Comparison of ENCODE assay signal across 10 mouse cellular contexts in genomic region chr1:86634751-86635359, GRCm38 (mm10). TPM values are rescaled to one million over a fixed set of nuclear protein-coding genes. Genes with fewer than 3 reads are reported as not detected.
DNase-seq lines count a peak whose midpoint lies in the region; ATAC-seq and TF ChIP-seq lines count a peak whose summit lies in the region.
"Had no signal": no experiment of that assay in that cellular context is flagged by ENCODE, and none has a peak within 500 bp of the region (broad histone marks: within the 10 kb centered on the region; RNA-seq: fewer than 3 reads in every experiment).

No protein-coding gene starts in this region.

- no peak for TF ChIP-seq CTCF in C2C12 (IDR thresholded peaks at IDR 0.05; ENCODE audit: control insufficient read depth, insufficient read depth, insufficient read length)
- no peak for TF ChIP-seq CTCF in liver, postnatal 0 days (IDR thresholded peaks at IDR 0.05; ENCODE audit: low read depth)
- TF ChIP-seq CTCF in gastrocnemius, adult 2 months (IDR thresholded peaks at IDR 0.05), result no peak

- peak; percentile 63 for DNase-seq in embryo, embryonic 10 days (ENCODE audit: low spot score)
- DNase-seq in embryo, embryonic 9.5 days (ENCODE audit: extremely low spot score), result no peak
- DNase-seq in forebrain, embryonic 14.5 days (ENCODE audit: low spot score), result peak; percentile 82
- no peak for DNase-seq in liver, postnatal 0 days
- no peak for DNase-seq in gastrocnemius, adult 2 months
- no peak for DNase-seq in gastrocnemius, postnatal 4 days (ENCODE audit: low spot score in 2 of 2)
- DNase-seq in spleen, postnatal 14 days (ENCODE audit: low spot score in 2 of 2), result no peak
- DNase-seq: cerebellum, adult 11-12 months had no signal

- TF ChIP-seq EP300 in liver, postnatal 0 days (IDR thresholded peaks at IDR 0.05; ENCODE audit: low read depth), result no peak

- H3K27me3 ChIP-seq in C2C12 (ENCODE audit: control insufficient read depth, insufficient read depth, insufficient read length), result peaks cover 6% of the 10 kb centered on the region
- H3K27me3 ChIP-seq in forebrain, embryonic 14.5 days (replicated peaks; ENCODE audit: control insufficient read depth, insufficient read depth, low read length), result no peaks in the 10 kb centered on the region
- no peaks in the 10 kb centered on the region for H3K27me3 ChIP-seq in liver, postnatal 0 days (ENCODE audit: insufficient read depth, low read length)

- H3K79me2 ChIP-seq in C2C12 (ENCODE audit: control insufficient read depth, insufficient read depth), result no peaks in the 10 kb centered on the region

- intact Hi-C loops in gastrocnemius, adult 2 months (cut with DNase I), result no loop called here

- H3ac ChIP-seq in C2C12 (ENCODE audit: control insufficient read depth, insufficient read length, low read depth), result no peak overlapping the region

- ATAC-seq in forebrain, embryonic 14.5 days, result peak; percentile 93
- ATAC-seq in liver, postnatal 0 days, result peak; percentile 62

- H3K4me1 ChIP-seq in forebrain, embryonic 14.5 days (ENCODE audit: control insufficient read depth, insufficient read depth, low read length), result no peaks in the 10 kb centered on the region; the same call in 1 of the 2 replicates
- peaks cover 8% of the 10 kb centered on the region for H3K4me1 ChIP-seq in liver, postnatal 0 days (ENCODE audit: insufficient read depth)

- peak overlapping the region; percentile 30; the same call in 1 of the 2 replicates for H3K4me2 ChIP-seq in forebrain, embryonic 14.5 days (ENCODE audit: low read length)
- H3K4me2 ChIP-seq in liver, postnatal 0 days (ENCODE audit: low read depth, low read length), result no peak overlapping the region

- WGBS in forebrain, embryonic 14.5 days, result 52% methylated on average over 6 of the region's 6 CpGs
- 57% methylated on average over 6 of the region's 6 CpGs for WGBS in liver, postnatal 0 days (ENCODE audit: insufficient replicate concordance)

- no peaks in the 10 kb centered on the region for H3K9me3 ChIP-seq in forebrain, embryonic 14.5 days (replicated peaks; ENCODE audit: control insufficient read depth, low read length)
- no peaks in the 10 kb centered on the region for H3K9me3 ChIP-seq in liver, postnatal 0 days (ENCODE audit: low read length)

- no peak overlapping the region; the same call in 1 of the 2 replicates for H3K27ac ChIP-seq in forebrain, embryonic 14.5 days (ENCODE audit: low read depth, low read length)
- H3K27ac ChIP-seq in liver, postnatal 0 days (ENCODE audit: low read depth), result no peak overlapping the region
- no peak overlapping the region for H3K27ac ChIP-seq in gastrocnemius, adult 2 months

- H3K36me3 ChIP-seq in C2C12 (ENCODE audit: control insufficient read depth, insufficient read depth), result no peaks in the 10 kb centered on the region
- H3K36me3 ChIP-seq in forebrain, embryonic 14.5 days (ENCODE audit: control insufficient read depth, insufficient read depth, low read length), result no peaks in the 10 kb centered on the region
- H3K36me3 ChIP-seq in liver, postnatal 0 days (replicated peaks; ENCODE audit: insufficient read depth, low read length), result no peaks in the 10 kb centered on the region

- H3K9ac ChIP-seq in forebrain, embryonic 14.5 days (ENCODE audit: low read length), result no peak overlapping the region
- H3K9ac ChIP-seq in liver, postnatal 0 days (replicated peaks), result no peak overlapping the region

- H3K79me3 ChIP-seq in C2C12 (ENCODE audit: low read depth), result no peaks in the 10 kb centered on the region

- H3K4me3 ChIP-seq in C2C12 (ENCODE audit: insufficient read depth, poor library complexity, severe bottlenecking), result no peak overlapping the region
- no peak overlapping the region for H3K4me3 ChIP-seq in forebrain, embryonic 14.5 days (ENCODE audit: low read depth, low read length)
- no peak overlapping the region for H3K4me3 ChIP-seq in liver, postnatal 0 days (ENCODE audit: low read depth, low read length)
- no peak overlapping the region for H3K4me3 ChIP-seq in gastrocnemius, adult 2 months

TF ChIP-seq in C2C12, 6 proteins besides CTCF, POLR2A, EP300 and RAD21:
- TF ChIP-seq MAX (IDR thresholded peaks at IDR 0.05) (no peak), USF1 (IDR thresholded peaks at IDR 0.05; ENCODE audit: low read depth) (peak; percentile 85)

RNA-seq across cellular contexts. Expression of gene Nppc, which starts 35.5 kb away (rescaled TPM):
- polyA plus RNA-seq in C2C12 (2012; fragmentation: generic; extraction: Trizol), result not detected
- 2.3 and 3.1 TPM in 2 replicates for polyA plus RNA-seq in forebrain, embryonic 14.5 days (2014; fragmentation: Nextera tagmentation; extraction: Ambion mirVana)
- 0.20 TPM in 1 of 2 replicates, not detected in the other for polyA plus RNA-seq in liver, postnatal 0 days (2015; fragmentation: Nextera tagmentation; extraction: Ambion mirVana)
- total RNA-seq in gastrocnemius, adult 2 months (2021), result 1 to 10 TPM in 1 of 2 experiments, under 1 TPM in 1; 0.36 to 1.0 TPM
- 1 to 10 TPM; 3.9 to 6.8 TPM for total RNA-seq in gastrocnemius, postnatal 4 days (2021)
- polyA plus RNA-seq: small intestine, adult 2 months had no signal

RNA-seq across cellular contexts. Expression of gene Cops7b, which starts 52.2 kb away (rescaled TPM):
- polyA plus RNA-seq in C2C12 (2012; fragmentation: generic; extraction: Trizol), result 25.2 TPM
- polyA plus RNA-seq in forebrain, embryonic 14.5 days (2014; fragmentation: Nextera tagmentation; extraction: Ambion mirVana), result 61.7 and 65.4 TPM in 2 replicates
- 8.5 and 9.8 TPM in 2 replicates for polyA plus RNA-seq in liver, postnatal 0 days (2015; fragmentation: Nextera tagmentation; extraction: Ambion mirVana)
- 10 to 100 TPM; 10.2 to 11.0 TPM for total RNA-seq in gastrocnemius, adult 2 months (2021)
- 10 to 100 TPM; 15.7 to 16.8 TPM for total RNA-seq in gastrocnemius, postnatal 4 days (2021)

RNA-seq across cellular contexts. Expression of gene Pde6d, which starts 52.4 kb away (rescaled TPM):
- polyA plus RNA-seq in C2C12 (2012; fragmentation: generic; extraction: Trizol), result 41.8 TPM
- 78.1 and 86.3 TPM in 2 replicates for polyA plus RNA-seq in forebrain, embryonic 14.5 days (2014; fragmentation: Nextera tagmentation; extraction: Ambion mirVana)
- 25.2 and 29.6 TPM in 2 replicates for polyA plus RNA-seq in liver, postnatal 0 days (2015; fragmentation: Nextera tagmentation; extraction: Ambion mirVana)
- 10 to 100 TPM; 24.3 to 30.3 TPM for total RNA-seq in gastrocnemius, adult 2 months (2021)
- 10 to 100 TPM; 52.1 to 53.6 TPM for total RNA-seq in gastrocnemius, postnatal 4 days (2021)

Comparison
In these comparisons a context has a peak if more than half of its experiments do, and no peak if none do; other contexts are left out.
1. DNase-seq: peak in embryo, embryonic 10 days (single experiment) and forebrain, embryonic 14.5 days (single experiment); none in embryo, embryonic 9.5 days (single experiment), liver, postnatal 0 days (single experiment), gastrocnemius, adult 2 months (single experiment), gastrocnemius, postnatal 4 days (0 of 2) and spleen, postnatal 14 days (0 of 2).